Mouse (Mus musculus) brain, embryonic 14.5 days (tissue): ENCODE measurements around the gene Naa35.

Experiments used
- CTCF ChIP-seq: fragments of 200-500 bp; IDR thresholded peaks from 2 replicates; pipeline ENCODE4 v1.5.1; 2012; ENCODE audit warnings: inconsistent platforms, mild to moderate bottlenecking, moderate library complexity, borderline replicate concordance; ENCODE audit not compliant: insufficient read depth, insufficient read length; ENCODE audit errors: extremely low read depth
- POLR2A ChIP-seq: fragments of 200-500 bp; IDR thresholded peaks from 2 replicates; pipeline ENCODE4 v1.6.1; 2012; ENCODE audit warnings: mild to moderate bottlenecking, inconsistent platforms, borderline replicate concordance; ENCODE audit not compliant: poor library complexity, insufficient read depth, insufficient read length, severe bottlenecking; ENCODE audit errors: extremely low read depth

DNA sequence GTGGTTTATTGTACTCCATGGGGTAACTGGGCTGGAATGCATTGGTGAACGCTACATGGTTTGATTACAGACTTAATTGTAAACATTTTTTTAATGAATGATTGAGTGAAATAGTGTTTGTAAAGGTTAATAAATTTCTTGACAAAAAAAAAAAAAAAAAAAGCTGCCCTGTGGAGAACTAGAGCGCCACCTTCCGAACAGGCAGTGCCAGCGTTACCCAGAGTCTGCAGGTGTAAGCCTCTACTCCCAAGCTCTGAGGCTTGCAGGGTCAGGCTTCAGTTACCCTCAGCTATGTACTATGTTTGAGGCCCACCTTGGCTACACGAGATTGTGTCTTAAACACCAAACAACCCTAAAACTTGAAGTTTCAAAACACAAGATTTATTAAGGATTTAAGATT, 49.6 kb downstream of the Naa35 start:
- TF ChIP-seq CTCF (no peak), POLR2A (no peak)
